In genomic region chr17:48343065-48343464, GRCm38 (mm10) we compare ENCODE assay signal across 22 mouse cellular contexts. TPM values are rescaled to one million over a fixed set of nuclear protein-coding genes. Genes with fewer than 3 reads are reported as not detected.
DNase-seq lines count a peak whose midpoint lies in the region; ATAC-seq and TF ChIP-seq lines count a peak whose summit lies in the region.
"Had no signal": no experiment of that assay in that cellular context is flagged by ENCODE, and none has a peak within 500 bp of the region (broad histone marks: within the 10 kb centered on the region; RNA-seq: fewer than 3 reads in every experiment).

No protein-coding gene starts in this region.

- peaks cover 0 to 2% of the 10 kb centered on the region in 2 experiments; a peak in 1 of 4 replicates for H3K4me1 ChIP-seq in ES-E14 (ENCODE audit: control insufficient read depth in 2 of 2, insufficient read depth in 2 of 2, low read length in 2 of 2, poor library complexity in 1 of 2)
- H3K4me1 ChIP-seq in MEL (ENCODE audit: control insufficient read depth in 1 of 2, insufficient read depth in 2 of 2, low read length in 2 of 2) = peaks cover 5 to 16% of the 10 kb centered on the region in 2 experiments
- no peaks in the 10 kb centered on the region for H3K4me1 ChIP-seq in midbrain, postnatal 0 days (ENCODE audit: insufficient read depth, low read length)

- no peak overlapping the region for H3K9ac ChIP-seq in ES-E14 (ENCODE audit: insufficient read depth, low read depth, low read length, poor library complexity, severe bottlenecking)
- no peak overlapping the region for H3K9ac ChIP-seq in MEL (ENCODE audit: control insufficient read depth, low read depth, low read length, poor library complexity, severe bottlenecking)
- H3K9ac ChIP-seq in midbrain, postnatal 0 days (replicated peaks; ENCODE audit: low read length, poor library complexity, severe bottlenecking) = no peak overlapping the region

- no peak for TF ChIP-seq RAD21 in MEL (IDR thresholded peaks at IDR 0.05; ENCODE audit: low read depth, low read length)

- H3K4me2 ChIP-seq in midbrain, postnatal 0 days (ENCODE audit: low read depth, low read length, poor library complexity, severe bottlenecking) = no peak overlapping the region

- H3K36me3 ChIP-seq in ES-E14 (ENCODE audit: control insufficient read depth, insufficient read depth, low read length, poor library complexity, severe bottlenecking) (no peaks in the 10 kb centered on the region), MEL (ENCODE audit: control insufficient read depth in 1 of 2, insufficient read depth in 2 of 2, low read length in 2 of 2) (peaks cover 0 to 10% of the 10 kb centered on the region in 2 experiments; a peak in 2 of 4 replicates)
- H3K36me3 ChIP-seq in midbrain, postnatal 0 days (ENCODE audit: insufficient read depth, low read length) = no peaks in the 10 kb centered on the region
- H3K36me3 ChIP-seq: G1E had no signal

- no peak overlapping the region for H3K4me3 ChIP-seq in ES-E14 (ENCODE audit: insufficient read depth in 1 of 2, low read depth in 1 of 2, low read length in 2 of 2, poor library complexity in 1 of 2, severe bottlenecking in 1 of 2)
- no peak overlapping the region for H3K4me3 ChIP-seq in MEL (ENCODE audit: control insufficient read depth in 1 of 2, insufficient read depth in 1 of 2, low read depth in 2 of 2, low read length in 2 of 2)
- no peak overlapping the region for H3K4me3 ChIP-seq in midbrain, postnatal 0 days (ENCODE audit: low read depth, low read length)

- H3K27ac ChIP-seq in ES-E14 (ENCODE audit: insufficient read depth, low read depth, low read length, poor library complexity, severe bottlenecking) = no peak overlapping the region
- H3K27ac ChIP-seq in MEL (ENCODE audit: control insufficient read depth, low read depth, low read length) = no peak overlapping the region
- H3K27ac ChIP-seq in midbrain, postnatal 0 days (ENCODE audit: low read depth, low read length) = no peak overlapping the region

- no peaks in the 10 kb centered on the region for H3K27me3 ChIP-seq in MEL (ENCODE audit: control insufficient read depth in 1 of 2, insufficient read depth in 2 of 2, low read length in 2 of 2)
- H3K27me3 ChIP-seq in midbrain, postnatal 0 days (ENCODE audit: insufficient read depth, low read length) = no peaks in the 10 kb centered on the region
- H3K27me3 ChIP-seq: CH12.LX, Patski had no signal

- H3K79me2 ChIP-seq in MEL (ENCODE audit: control insufficient read depth, insufficient read depth, low read length, poor library complexity) = no peaks in the 10 kb centered on the region

- TF ChIP-seq POLR2A in MEL (IDR thresholded peaks at IDR 0.05; ENCODE audit: control insufficient read depth in 1 of 2, insufficient read depth in 1 of 2, low read depth in 1 of 2, low read length in 2 of 2, poor library complexity in 1 of 2) = no peak

- TF ChIP-seq CTCF in MEL (IDR thresholded peaks at IDR 0.05 in 2 of 3, conservative IDR thresholded peaks at IDR 0.05 in 1 of 3; ENCODE audit: control insufficient read depth in 1 of 3, insufficient read depth in 1 of 3, low read depth in 2 of 3, low read length in 3 of 3, poor library complexity in 1 of 3, severe bottlenecking in 1 of 3) = no peak
- TF ChIP-seq CTCF in midbrain, postnatal 0 days (IDR thresholded peaks at IDR 0.05) = no peak

- in situ Hi-C loops in ES-E14 (cut with MboI; ENCODE audit: low sequenced_read_pairs in 2 of 2, unreplicated experiment in 2 of 2) = no loop called here

- DNase-seq in ES-E14 (ENCODE audit: low read depth, low spot score) = no peak
- DNase-seq in MEL (ENCODE audit: low read depth, low spot score) = no peak
- DNase-seq in midbrain, postnatal 0 days (ENCODE audit: low spot score) = no peak
- DNase-seq: adrenal gland, adult 2 months; adrenal gland, adult 8-10 months; adrenal gland, postnatal 10 days; adrenal gland, postnatal 14 days; adrenal gland, postnatal 25 days; adrenal gland, postnatal 36 days; B cell, adult 2 months; cerebellum, adult 11 months; cerebellum, adult 11-12 months; cerebellum, adult 18-20 months; cerebellum, adult 2 months; cerebellum, adult 8-10 months had no signal

- TF ChIP-seq EP300 in MEL (IDR thresholded peaks at IDR 0.05; ENCODE audit: low read depth in 1 of 2, low read length in 2 of 2) = no peak

- H3K9me3 ChIP-seq in ES-E14 (ENCODE audit: control insufficient read depth, insufficient read depth, low read depth, low read length) (no peaks in the 10 kb centered on the region), MEL (replicated peaks; ENCODE audit: insufficient read depth, low read length) (no peaks in the 10 kb centered on the region)
- H3K9me3 ChIP-seq in midbrain, postnatal 0 days (ENCODE audit: low read length) = no peaks in the 10 kb centered on the region
- H3K9me3 ChIP-seq: G1E had no signal

- ATAC-seq in midbrain, postnatal 0 days (ENCODE audit: low FRiP score) = no peak
- no peak for ATAC-seq in megakaryocyte, adult 5-6 weeks (ENCODE audit: poor library complexity, severe bottlenecking)
- ATAC-seq: activated CD4-positive, CD25-positive, alpha-beta regulatory T cell, adult 4 months; CD4-positive, CD25-positive, alpha-beta regulatory T cell, adult 4 months; Patski had no signal

- WGBS in midbrain, postnatal 0 days = 96% methylated on average over 2 of the region's 2 CpGs

TF ChIP-seq in ES-E14, 5 proteins besides CTCF, POLR2A, EP300 and RAD21:
- TF ChIP-seq HCFC1 (IDR thresholded peaks at IDR 0.05; ENCODE audit: borderline replicate concordance, insufficient read depth, low read length) (peak; percentile 60; the same call in 1 of the 2 replicates), CHD2 (IDR thresholded peaks at IDR 0.05; ENCODE audit: low read depth, low read length) (no peak)
TF ChIP-seq in ES-E14: peak in this region for 1.

TF ChIP-seq in MEL, 35 proteins besides CTCF, POLR2A, EP300 and RAD21:
- TF ChIP-seq TAL1 (IDR thresholded peaks at IDR 0.05; ENCODE audit: low read length) (no peak), MAZ (IDR thresholded peaks at IDR 0.05; ENCODE audit: low read depth, low read length) (no peak), HCFC1 (IDR thresholded peaks at IDR 0.05; ENCODE audit: low read depth, low read length) (peak; percentile 55; the same call in 1 of the 2 replicates)

RNA-seq across cellular contexts. Expression of gene Trem2, which starts 3.1 kb away (rescaled TPM):
- total RNA-seq in ES-E14 (2012; rRNA removed) = 0.49 TPM in 1 of 2 replicates, not detected in the other
- 0.04 and 0.26 TPM in 2 replicates for total RNA-seq in MEL (2012; rRNA removed)
- under 1 TPM in 1 of 2 experiments, not detected in 1; 0.26 TPM for polyA plus RNA-seq in MEL (2012; ENCODE audit: insufficient read depth in 1 of 2, insufficient read length in 2 of 2, low read depth in 1 of 2, low replicate concordance in 2 of 2, missing spikeins in 1 of 2)
- 10.9 and 23.6 TPM in 2 replicates for total RNA-seq in midbrain, postnatal 0 days (2014; rRNA removed)
- polyA plus RNA-seq in midbrain, postnatal 0 days (2015; fragmentation: Nextera tagmentation; extraction: Ambion mirVana) = 8.2 and 8.4 TPM in 2 replicates
- total RNA-seq in megakaryocyte, adult 5-6 weeks (2015) = 50.6 and 58.3 TPM in 2 replicates
- total RNA-seq in megakaryocyte, adult 5-6 weeks (2017) = 85.8 and 90.5 TPM in 2 replicates
- total RNA-seq: CH12.LX had no signal
- polyA plus RNA-seq: activated CD4-positive, CD25-positive, alpha-beta regulatory T cell, adult 4 months; C2C12; CD4-positive, CD25-positive, alpha-beta regulatory T cell, adult 4 months had no signal

RNA-seq across cellular contexts. Expression of gene Treml1, which starts 16.7 kb away (rescaled TPM):
- total RNA-seq in ES-E14 (2012; rRNA removed) (0.40 TPM in 1 of 2 replicates, not detected in the other), MEL (2012; rRNA removed) (0.69 and 0.96 TPM in 2 replicates)
- polyA plus RNA-seq in MEL (2012; ENCODE audit: insufficient read depth in 1 of 2, insufficient read length in 2 of 2, low read depth in 1 of 2, low replicate concordance in 2 of 2, missing spikeins in 1 of 2) = 1 to 10 TPM in 1 of 2 experiments, not detected in 1; 1.7 TPM
- total RNA-seq in midbrain, postnatal 0 days (2014; rRNA removed) = 0.66 TPM in 1 of 2 replicates, not detected in the other
- polyA plus RNA-seq in midbrain, postnatal 0 days (2015; fragmentation: Nextera tagmentation; extraction: Ambion mirVana) = 0.21 TPM in 1 of 2 replicates, not detected in the other
- total RNA-seq in megakaryocyte, adult 5-6 weeks (2015) = 0.29 and 0.39 TPM in 2 replicates
- 0.40 TPM in 1 of 2 replicates, not detected in the other for total RNA-seq in megakaryocyte, adult 5-6 weeks (2017)
- total RNA-seq: adrenal gland, postnatal 25 days; CH12.LX had no signal
- polyA plus RNA-seq: activated CD4-positive, CD25-positive, alpha-beta regulatory T cell, adult 4 months; C2C12; CD4-positive, CD25-positive, alpha-beta regulatory T cell, adult 4 months; Patski had no signal

RNA-seq across cellular contexts. Expression of gene B430306N03Rik, which starts 27.1 kb away (rescaled TPM):
- total RNA-seq in ES-E14 (2012; rRNA removed) = 0.13 and 0.26 TPM in 2 replicates
- 0.13 and 0.19 TPM in 2 replicates for total RNA-seq in MEL (2012; rRNA removed)
- under 1 TPM in 1 of 2 experiments, not detected in 1; 0.68 TPM for polyA plus RNA-seq in MEL (2012; ENCODE audit: insufficient read depth in 1 of 2, insufficient read length in 2 of 2, low read depth in 1 of 2, low replicate concordance in 2 of 2, missing spikeins in 1 of 2)
- total RNA-seq in midbrain, postnatal 0 days (2014; rRNA removed) = 0.16 TPM in 1 of 2 replicates, not detected in the other
- 0.06 and 0.10 TPM in 2 replicates for polyA plus RNA-seq in midbrain, postnatal 0 days (2015; fragmentation: Nextera tagmentation; extraction: Ambion mirVana)
- 68.9 and 78.4 TPM in 2 replicates for total RNA-seq in megakaryocyte, adult 5-6 weeks (2015)
- 34.0 and 39.6 TPM in 2 replicates for total RNA-seq in megakaryocyte, adult 5-6 weeks (2017)
- polyA plus RNA-seq: C2C12 had no signal

RNA-seq across cellular contexts. Expression of gene Treml2, which starts 43.8 kb away (rescaled TPM):
- total RNA-seq in ES-E14 (2012; rRNA removed) = 2.3 and 5.1 TPM in 2 replicates
- total RNA-seq in MEL (2012; rRNA removed) = 21.5 and 27.7 TPM in 2 replicates
- 10 to 100 TPM in 1 of 2 experiments, not detected in 1; 52.7 TPM for polyA plus RNA-seq in MEL (2012; ENCODE audit: insufficient read depth in 1 of 2, insufficient read length in 2 of 2, low read depth in 1 of 2, low replicate concordance in 2 of 2, missing spikeins in 1 of 2)
- total RNA-seq in midbrain, postnatal 0 days (2014; rRNA removed) = 0.42 and 0.49 TPM in 2 replicates
- polyA plus RNA-seq in midbrain, postnatal 0 days (2015; fragmentation: Nextera tagmentation; extraction: Ambion mirVana) = 0.06 and 0.07 TPM in 2 replicates
- total RNA-seq in megakaryocyte, adult 5-6 weeks (2015) = 48.1 and 51.7 TPM in 2 replicates
- total RNA-seq in megakaryocyte, adult 5-6 weeks (2017) = 45.3 and 52.1 TPM in 2 replicates
- polyA plus RNA-seq: C2C12, Patski had no signal

Comparison
In these comparisons a context has a peak if more than half of its experiments do, and no peak if none do; other contexts are left out.
1. RNA of gene B430306N03Rik, which starts 27.1 kb away (total RNA-seq): 34.0 to 78.4 TPM in megakaryocyte, adult 5-6 weeks; 0.13 to 0.19 TPM in MEL, 0.16 TPM in midbrain, postnatal 0 days and 0.13 to 0.26 TPM in ES-E14; every median in the first group is over 10 times any median in the second.